Comparison of ENCODE assay signal across 8 mouse cellular contexts in genomic region chr15:88891676-88892040, GRCm38 (mm10). TPM values are rescaled to one million over a fixed set of nuclear protein-coding genes. Genes with fewer than 3 reads are reported as not detected.
DNase-seq lines count a peak whose midpoint lies in the region; ATAC-seq and TF ChIP-seq lines count a peak whose summit lies in the region.

No protein-coding gene starts in this region.

- H3K4me2 ChIP-seq in heart, embryonic 14.5 days (ENCODE audit: low read length), result peak overlapping the region; percentile 98
- peak overlapping the region; percentile 94 for H3K4me2 ChIP-seq in hindbrain, embryonic 16.5 days (ENCODE audit: low read length)
- H3K4me2 ChIP-seq in midbrain, embryonic 13.5 days (replicated peaks), result peak overlapping the region; percentile 81

- 0 out of 2 replicates have a peak, but pooled peaks cover 7% of the 10 kb centered on the region for H3K27me3 ChIP-seq in heart, embryonic 14.5 days (ENCODE audit: control insufficient read depth, insufficient read depth, low read length)
- H3K27me3 ChIP-seq in hindbrain, embryonic 16.5 days (replicated peaks; ENCODE audit: control insufficient read depth, insufficient read depth, low read length), result no peaks in the 10 kb centered on the region; the same call in 1 of the 2 replicates
- H3K27me3 ChIP-seq in midbrain, embryonic 13.5 days, result peaks cover 19% of the 10 kb centered on the region

- no peaks in the 10 kb centered on the region for H3K36me3 ChIP-seq in heart, embryonic 14.5 days (ENCODE audit: control insufficient read depth, insufficient read depth, low read length)
- H3K36me3 ChIP-seq in hindbrain, embryonic 16.5 days (ENCODE audit: control insufficient read depth, insufficient read depth, low read length), result no peaks in the 10 kb centered on the region
- H3K36me3 ChIP-seq in midbrain, embryonic 13.5 days, result no peaks in the 10 kb centered on the region

- no peak overlapping the region for H3K27ac ChIP-seq in heart, embryonic 14.5 days (replicated peaks in 1 of 2; ENCODE audit: control insufficient read depth in 1 of 2, insufficient read depth in 1 of 2, low read depth in 2 of 2, low read length in 2 of 2)
- peak overlapping the region; percentile 59 for H3K27ac ChIP-seq in brown adipose tissue, adult 24 weeks (replicated peaks; ENCODE audit: low read depth, low read length)
- no peak overlapping the region for H3K27ac ChIP-seq in hindbrain, embryonic 16.5 days (ENCODE audit: low read depth, low read length)
- H3K27ac ChIP-seq in midbrain, embryonic 13.5 days, result no peak overlapping the region
- H3K27ac ChIP-seq in layer of hippocampus, adult 2 months, result no peak overlapping the region

- TF ChIP-seq CTCF in layer of hippocampus, adult 2 months (conservative IDR thresholded peaks at IDR 0.05), result no peak

- H3K9me3 ChIP-seq in heart, embryonic 14.5 days (ENCODE audit: control insufficient read depth, low read length), result no peaks in the 10 kb centered on the region
- no peaks in the 10 kb centered on the region for H3K9me3 ChIP-seq in hindbrain, embryonic 16.5 days (ENCODE audit: control insufficient read depth, low read length)
- no peaks in the 10 kb centered on the region for H3K9me3 ChIP-seq in midbrain, embryonic 13.5 days

- H3K9ac ChIP-seq in heart, embryonic 14.5 days (ENCODE audit: low read length), result no peak overlapping the region
- H3K9ac ChIP-seq in hindbrain, embryonic 16.5 days (ENCODE audit: low read depth, low read length), result no peak overlapping the region
- H3K9ac ChIP-seq in midbrain, embryonic 13.5 days (replicated peaks), result no peak overlapping the region

- peak overlapping the region; percentile 54 to 57; a peak in 3 of 4 replicates for H3K4me3 ChIP-seq in heart, embryonic 14.5 days (ENCODE audit: control insufficient read depth in 1 of 2, insufficient read depth in 1 of 2, low read depth in 1 of 2, low read length in 2 of 2)
- 0 out of 2 replicates have a peak overlapping the region, but pooled peaks have one; percentile 46 for H3K4me3 ChIP-seq in brown adipose tissue, adult 24 weeks (ENCODE audit: insufficient read depth, low read depth, low read length)
- H3K4me3 ChIP-seq in hindbrain, embryonic 16.5 days (ENCODE audit: low read length), result no peak overlapping the region
- peak overlapping the region; percentile 52; the same call in 1 of the 2 replicates for H3K4me3 ChIP-seq in midbrain, embryonic 13.5 days (replicated peaks)
- H3K4me3 ChIP-seq in layer of hippocampus, adult 2 months, result no peak overlapping the region

- 67% methylated on average over 8 of the region's 8 CpGs for WGBS in heart, embryonic 14.5 days
- 71% methylated on average over 8 of the region's 8 CpGs for WGBS in hindbrain, embryonic 16.5 days
- WGBS in midbrain, embryonic 13.5 days, result 77% methylated on average over 8 of the region's 8 CpGs

- peaks cover 6 to 11% of the 10 kb centered on the region in 2 experiments for H3K4me1 ChIP-seq in heart, embryonic 14.5 days (ENCODE audit: control insufficient read depth in 2 of 2, insufficient read depth in 2 of 2, low read length in 2 of 2)
- peaks cover 5% of the 10 kb centered on the region; the same call in 1 of the 2 replicates for H3K4me1 ChIP-seq in brown adipose tissue, adult 24 weeks (ENCODE audit: control insufficient read depth, insufficient read depth, insufficient read length, low read length)
- H3K4me1 ChIP-seq in hindbrain, embryonic 16.5 days (ENCODE audit: control insufficient read depth, insufficient read depth, low read depth, low read length), result peaks cover 5% of the 10 kb centered on the region
- H3K4me1 ChIP-seq in midbrain, embryonic 13.5 days (replicated peaks), result peaks cover 11% of the 10 kb centered on the region

- DNase-seq in heart, adult 9 months (ENCODE audit: low spot score in 2 of 2), result no peak
- no peak for DNase-seq in adrenal gland, postnatal 4 days (ENCODE audit: low spot score in 2 of 2)
- DNase-seq in layer of hippocampus, adult 2 months (ENCODE audit: low spot score in 2 of 2), result no peak
- no peak for DNase-seq in cerebellum, postnatal 10 days

- ATAC-seq in heart, embryonic 14.5 days (ENCODE audit: insufficient number of reproducible peaks, insufficient read depth, low FRiP score, low read depth), result no peak
- ATAC-seq in hindbrain, embryonic 16.5 days, result no peak; the same call in 1 of the 2 replicates
- no peak for ATAC-seq in midbrain, embryonic 13.5 days

RNA-seq across cellular contexts. Expression of gene Pim3, which starts 29.7 kb away (rescaled TPM):
- polyA plus RNA-seq in heart, embryonic 14.5 days (2014; fragmentation: Nextera tagmentation; extraction: Ambion mirVana), result 42.3 and 47.1 TPM in 2 replicates
- 29.2 and 73.9 TPM in 2 replicates for polyA plus RNA-seq in brown adipose tissue, adult 24 weeks (2012; ENCODE audit: insufficient read depth, insufficient read length, missing spikeins)
- 71.4 and 77.4 TPM in 2 replicates for polyA plus RNA-seq in hindbrain, embryonic 16.5 days (2015; fragmentation: Nextera tagmentation; extraction: Ambion mirVana)
- 42.0 and 47.6 TPM in 2 replicates for polyA plus RNA-seq in midbrain, embryonic 13.5 days (2015; fragmentation: Nextera tagmentation; extraction: Ambion mirVana)
- 10 to 100 TPM; 45.9 to 48.8 TPM for total RNA-seq in adrenal gland, postnatal 4 days (2021)
- 10 to 100 TPM; 29.9 to 37.9 TPM for total RNA-seq in layer of hippocampus, adult 2 months (2021)

Comparison
In these comparisons a context has a peak if more than half of its experiments do, and no peak if none do; other contexts are left out.
1. H3K4me3 ChIP-seq: peak in heart, embryonic 14.5 days (2 of 2), brown adipose tissue, adult 24 weeks (single experiment) and midbrain, embryonic 13.5 days (single experiment); none in hindbrain, embryonic 16.5 days (single experiment) and layer of hippocampus, adult 2 months (single experiment).
2. Peak in every context shown above with its lines, with median percentiles within 50 percentile points of each other: H3K4me2 ChIP-seq.